Mouse (Mus musculus) adipose tissue, adult 10 weeks (tissue): ENCODE results near the gene Btbd2. TPM values are rescaled to one million over a fixed set of nuclear protein-coding genes. Genes with fewer than 3 reads are reported as not detected.

Experiments used
- polyA plus RNA-seq: library from polyadenylated mRNA; stranded (reverse); fragments of 350-450 nt; fragmentation: Illumina TruSeq; extraction: RNeasy Lipid Tissue Mini Kit (QIAGEN cat#74804); gene quantifications from one replicate; pipeline ENCODE4 v1.2.3, GENCODE M21; 2014; ENCODE audit warnings: low read depth, low replicate concordance

The Btbd2 gene
- 51.0 TPM for polyA plus RNA-seq

DNA sequence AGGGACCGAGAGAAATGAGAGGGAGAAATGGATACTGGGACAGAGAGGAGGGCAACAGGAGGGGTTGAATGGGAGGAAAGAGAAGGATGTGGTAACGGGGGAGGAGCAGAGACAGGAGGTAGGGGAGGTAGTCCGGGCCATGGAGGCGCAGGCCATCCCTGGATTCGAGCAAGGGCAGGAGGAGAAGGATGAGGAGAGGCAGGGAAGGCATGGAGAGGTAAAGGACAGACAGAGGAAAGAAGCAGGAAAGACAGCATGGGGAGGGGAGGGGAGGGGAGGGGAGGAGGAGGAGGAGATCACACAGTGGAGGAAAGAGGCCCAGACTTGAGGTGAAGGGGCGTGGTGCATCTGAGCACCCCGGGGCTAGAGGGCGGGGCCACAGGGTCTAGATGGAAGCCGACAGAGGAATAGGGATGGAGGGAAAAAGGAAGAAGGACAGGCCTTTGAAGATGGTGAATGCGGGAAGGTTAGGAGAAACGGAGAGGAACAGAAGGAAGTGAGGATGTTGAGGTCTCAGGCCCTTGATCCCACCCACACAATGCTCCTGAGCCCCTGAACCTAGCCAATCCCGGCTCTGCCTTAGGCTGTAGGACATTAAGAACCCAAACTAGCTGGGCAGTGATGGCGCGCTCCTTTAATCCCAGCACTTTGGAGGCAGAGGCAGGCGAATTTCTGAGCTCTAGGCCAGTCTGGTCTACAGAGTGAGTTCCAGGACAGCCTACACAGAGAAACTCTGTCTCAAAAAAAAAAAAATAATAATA is at the start of gene Btbd2:
Gene Btbd2, minus strand, starts transcription at position 209 of the 761 bp plus-strand sequence.

DNA sequence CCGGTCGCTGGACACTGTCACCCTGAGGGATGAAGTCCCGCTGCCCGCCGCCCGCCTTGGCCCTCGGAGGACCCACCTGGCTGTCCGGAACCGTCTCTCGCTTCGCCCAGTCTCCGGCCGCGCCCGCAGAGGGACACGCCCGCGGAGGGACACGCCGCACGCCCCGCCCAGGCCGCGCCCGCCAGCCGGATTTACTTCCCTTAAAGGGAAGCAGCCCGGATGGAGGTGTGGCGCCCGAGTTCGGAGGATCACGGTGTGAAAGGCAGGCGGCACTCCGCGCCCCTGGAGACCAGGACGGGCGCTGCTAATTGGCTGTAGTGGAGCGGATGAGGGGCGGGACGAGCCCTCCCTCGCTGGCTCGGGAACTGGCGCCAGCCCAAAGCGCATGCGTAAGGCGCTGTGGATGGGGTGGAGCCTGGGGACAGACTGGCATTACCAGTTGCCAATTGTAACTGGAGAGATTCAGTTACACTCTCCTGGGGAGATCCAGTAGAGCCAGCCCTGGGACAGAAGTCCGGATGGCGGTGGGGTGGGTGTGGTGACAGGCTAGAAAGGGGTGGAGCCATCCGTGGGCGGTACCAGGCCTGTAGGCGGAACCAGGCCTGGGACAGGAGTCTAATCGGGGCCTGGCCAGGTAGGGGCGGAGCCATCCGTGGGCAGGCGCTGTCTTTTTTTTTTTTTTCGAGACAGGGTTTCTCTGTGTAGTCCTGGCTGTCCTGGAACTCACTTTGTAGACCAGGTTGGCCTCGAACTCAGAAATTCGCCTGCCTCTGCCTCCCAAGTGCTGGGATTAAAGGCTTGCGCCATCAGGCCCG is 45.1 kb upstream of the Btbd2 start, which contains the start of the genes Mob3a and Izumo4:
Gene Mob3a, minus strand, starts transcription at position 257 of the 815 bp plus-strand sequence.
Gene Izumo4, plus strand, starts transcription at position 464 of the 815 bp plus-strand sequence.

DNA sequence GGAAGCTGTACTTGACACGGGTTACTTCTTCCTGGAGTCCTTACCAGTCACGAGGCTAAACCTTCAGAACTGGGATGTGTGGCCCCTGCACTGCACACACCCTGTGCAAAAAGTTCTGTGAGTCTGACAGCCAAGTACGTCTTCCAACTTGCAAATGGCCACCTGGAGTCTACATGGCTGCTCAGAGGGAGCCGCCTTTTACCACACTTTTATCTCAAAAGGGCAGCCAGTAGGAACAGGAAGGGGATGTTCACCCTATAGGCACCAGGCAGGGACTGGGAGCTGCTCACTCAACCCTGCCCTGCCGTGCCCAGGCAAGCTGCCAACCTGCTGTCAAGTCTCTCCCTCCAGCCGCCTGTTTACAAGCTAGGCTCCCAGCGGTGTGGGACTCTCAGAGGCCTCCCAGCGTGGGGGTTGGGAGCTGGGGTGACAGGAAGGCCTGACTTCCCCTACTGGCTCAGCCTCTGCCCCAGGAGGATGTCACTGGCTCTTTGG is 21.1 kb upstream of the Btbd2 start, which contains the start of gene Mknk2:
Gene Mknk2, minus strand, starts transcription at position 171 of the 495 bp plus-strand sequence.

DNA sequence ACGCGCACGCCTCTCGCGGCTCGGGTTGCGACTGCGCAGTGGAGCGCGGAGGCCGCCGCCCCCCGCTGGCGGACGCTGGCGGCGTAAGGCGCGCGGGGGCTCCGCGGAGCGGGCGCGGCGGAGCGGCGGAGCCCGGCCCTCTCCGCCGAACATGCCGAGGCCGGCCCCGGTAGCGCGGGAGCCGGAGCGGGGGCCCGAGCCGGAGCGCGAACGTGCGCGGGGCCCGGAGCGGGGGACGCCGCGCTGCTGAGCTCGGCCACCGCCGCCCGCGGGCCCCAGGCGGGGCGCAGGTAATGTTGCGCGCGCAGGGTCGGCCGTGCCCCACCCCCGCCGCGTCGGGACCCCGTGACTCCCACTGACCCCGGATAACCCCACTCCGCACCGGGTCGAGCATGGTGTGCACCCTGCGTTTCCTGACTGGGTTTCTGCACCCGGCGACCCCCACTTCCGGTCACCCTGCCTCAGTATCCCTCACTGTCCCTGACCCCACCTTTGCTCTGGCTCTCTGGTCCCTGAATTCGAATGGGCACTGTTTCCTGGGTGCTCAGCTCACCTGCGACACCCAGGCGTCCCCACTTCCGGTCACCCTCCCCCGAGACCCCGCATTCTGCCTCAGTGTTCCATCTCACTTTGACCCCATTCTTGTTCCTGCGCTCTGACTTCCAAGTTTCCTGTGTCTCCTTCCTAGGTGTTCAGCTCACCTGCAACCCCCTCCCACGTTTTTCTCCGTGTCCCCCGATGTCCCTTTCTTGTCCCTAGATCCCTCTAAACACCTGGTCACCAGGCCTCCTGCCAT is 34.0 kb downstream of the Btbd2 start, which contains the start of gene Csnk1g2:
Gene Csnk1g2, plus strand, starts transcription at position 178 of the 796 bp plus-strand sequence.

DNA sequence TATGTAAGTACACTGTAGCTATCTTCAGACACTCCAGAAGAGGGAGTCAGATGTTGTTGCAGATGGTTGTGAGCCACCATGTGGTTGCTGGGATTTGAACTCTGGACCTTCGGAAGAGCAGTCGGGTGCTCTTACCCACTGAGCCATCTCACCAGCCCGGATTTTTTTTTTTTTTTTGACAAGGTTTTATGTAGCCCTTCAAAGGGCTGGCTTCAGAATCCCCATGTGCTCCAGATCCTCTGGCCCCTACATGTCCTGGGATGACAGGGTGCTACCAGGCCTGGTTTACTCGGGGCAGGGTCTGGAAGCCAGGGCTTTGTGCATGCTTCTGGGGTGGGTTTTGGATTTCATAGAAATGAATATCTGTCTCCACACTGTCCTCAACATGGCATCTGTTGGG is 51.1 kb downstream of the Btbd2 start, which contains the start of gene Gm49322:
Gene Gm49322, plus strand, starts transcription at position 301 of the 400 bp plus-strand sequence.

DNA sequence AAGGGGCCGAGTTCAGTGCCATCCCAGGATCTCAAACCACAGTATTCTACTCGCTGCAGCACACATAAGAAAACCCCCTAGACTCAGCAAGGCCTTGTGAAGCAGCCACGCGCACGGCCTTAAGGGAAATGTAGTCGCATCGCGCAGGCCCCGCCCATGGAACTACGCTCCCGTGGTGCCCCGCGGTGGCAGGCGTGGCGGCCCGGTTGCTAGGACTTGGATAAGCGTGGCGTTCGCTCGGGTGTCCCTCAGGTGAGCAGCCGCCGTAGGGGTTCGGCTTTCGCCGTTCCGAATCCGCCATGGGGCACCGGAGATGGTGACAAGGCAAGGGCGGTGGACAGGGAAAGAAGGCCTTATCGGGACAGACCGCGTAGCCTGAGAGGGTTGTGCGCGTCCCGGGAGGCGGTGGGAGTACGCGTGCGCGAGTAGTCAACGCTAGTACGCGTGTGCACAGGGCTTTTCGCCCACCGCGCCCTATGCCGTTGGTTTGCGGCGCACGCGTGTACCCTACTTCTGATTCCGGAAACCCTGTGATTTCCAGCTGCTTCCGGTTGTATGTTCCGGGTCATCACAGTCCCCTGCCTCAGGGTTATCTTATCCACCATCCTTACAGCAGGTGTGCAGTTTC is 54.1 kb downstream of the Btbd2 start, which contains the start of the genes Scamp4 and Adat3:
Gene Scamp4, plus strand, starts transcription at position 175 of the 628 bp plus-strand sequence.
Gene Adat3, plus strand, starts transcription at position 183 of the 628 bp plus-strand sequence.

Other genes starting within 250 kb of the Btbd2 start
- 33.4 TPM for gene Tcf3, start 223.4 kb downstream of the Btbd2 start, polyA plus RNA-seq
- gene Onecut3, start 162.2 kb downstream of the Btbd2 start, polyA plus RNA-seq, result not detected
- 26.6 TPM for gene Atp8b3, start 117.9 kb downstream of the Btbd2 start, polyA plus RNA-seq
- gene Rexo1, start 95.5 kb downstream of the Btbd2 start, polyA plus RNA-seq, result 24.3 TPM
- gene Klf16, start 79.8 kb downstream of the Btbd2 start, polyA plus RNA-seq, result 16.1 TPM
- gene Abhd17a, start 66.7 kb downstream of the Btbd2 start, polyA plus RNA-seq, result 72.8 TPM
- gene Scamp4, start 54.2 kb downstream of the Btbd2 start, polyA plus RNA-seq, result 49.8 TPM
- 3.3 TPM for gene Adat3, start 54.2 kb downstream of the Btbd2 start, polyA plus RNA-seq
- gene Gm49322, start 51.0 kb downstream of the Btbd2 start, polyA plus RNA-seq, result 1.5 TPM
- 139 TPM for gene Csnk1g2, start 34.2 kb downstream of the Btbd2 start, polyA plus RNA-seq
- gene Mknk2, start 21.0 kb upstream of the Btbd2 start, polyA plus RNA-seq, result 248 TPM
- 18.5 TPM for gene Mob3a, start 44.9 kb upstream of the Btbd2 start, polyA plus RNA-seq
- 56.3 TPM for gene Izumo4, start 45.1 kb upstream of the Btbd2 start, polyA plus RNA-seq
- gene Ap3d1, start 85.2 kb upstream of the Btbd2 start, polyA plus RNA-seq, result 80.0 TPM
- 37.2 TPM for gene Dot1l, start 98.1 kb upstream of the Btbd2 start, polyA plus RNA-seq
- gene Sf3a2, start 141.1 kb upstream of the Btbd2 start, polyA plus RNA-seq, result 31.2 TPM
- gene Plekhj1, start 141.6 kb upstream of the Btbd2 start, polyA plus RNA-seq, result 48.9 TPM
- 0.19 TPM for gene Amh, start 148.2 kb upstream of the Btbd2 start, polyA plus RNA-seq
- gene Jsrp1, start 156.4 kb upstream of the Btbd2 start, polyA plus RNA-seq, result not detected
- gene Oaz1, start 169.6 kb upstream of the Btbd2 start, polyA plus RNA-seq, result 485 TPM
- gene Lingo3, start 187.0 kb upstream of the Btbd2 start, polyA plus RNA-seq, result not detected
- 80.8 TPM for gene Lsm7, start 198.1 kb upstream of the Btbd2 start, polyA plus RNA-seq
- 22.0 TPM for gene Sppl2b, start 198.2 kb upstream of the Btbd2 start, polyA plus RNA-seq
- gene Tmprss9, start 214.8 kb upstream of the Btbd2 start, polyA plus RNA-seq, result 0.10 TPM
- gene Timm13, start 243.9 kb upstream of the Btbd2 start, polyA plus RNA-seq, result 135 TPM